Mouse (Mus musculus) bone marrow, adult 2 months (tissue): ENCODE measurements around the gene Myd88. TPM values are rescaled to one million over a fixed set of nuclear protein-coding genes. Genes with fewer than 3 reads are reported as not detected.
"Not testable (repeated sequence)": the region's sequence is repeated elsewhere in the genome, so short reads cannot be mapped to it uniquely, and the experiment has no call there.

Experiments
- H3K27ac ChIP-seq: fragments of 200-500 bp; 2 replicates; pipeline ENCODE4 v1.5.1; 2012; ENCODE audit warnings: low read depth, mild to moderate bottlenecking, control low read depth, inconsistent platforms, low read length; ENCODE audit not compliant: control insufficient read depth, poor library complexity, insufficient read depth
- H3K4me1 ChIP-seq: fragments of 200-500 bp; 2 replicates; pipeline ENCODE4 v1.6.1; 2011; ENCODE audit warnings: low read length; ENCODE audit not compliant: control insufficient read depth, insufficient read depth
- H3K4me3 ChIP-seq: fragments of 200-500 bp; replicated peaks from 2 replicates; pipeline ENCODE3; 2011; ENCODE audit warnings: mild to moderate bottlenecking, low read depth, low read length, control low read depth; ENCODE audit not compliant: control insufficient read depth
- CTCF ChIP-seq: fragments of 200-500 bp; IDR thresholded peaks from 2 replicates; pipeline ENCODE4 v1.5.1; 2011; ENCODE audit warnings: low read length, control low read depth; ENCODE audit not compliant: control insufficient read depth, insufficient read depth
- POLR2A ChIP-seq: fragments of 200-500 bp; IDR thresholded peaks from 2 replicates; pipeline ENCODE4 v1.6.1; 2011; ENCODE audit warnings: low read depth, mild to moderate bottlenecking, control low read depth, low read length, borderline replicate concordance; ENCODE audit not compliant: control insufficient read depth
- WGBS: fragments of 180-500 bp; shearing (Covaris S2); methylation state at CpG from one replicate; pipeline ENCODE4 v1.1.7; 2018; 5-methylcytosine and 5-hydroxymethylcytosine counted together
- polyA plus RNA-seq: library from polyadenylated mRNA; stranded (reverse); fragments of >200 nt; gene quantifications from 2 replicates; pipeline ENCODE4 v1.2.4, GENCODE M21; 2011; ENCODE audit warnings: low replicate concordance; ENCODE audit not compliant: missing spikeins, insufficient read depth, insufficient read length

The Myd88 gene
- 17.7 and 26.2 TPM in 2 replicates for polyA plus RNA-seq

GRCm38 (mm10) chr9:119340909-119341816 is at the start of gene Myd88:
TSS of gene Myd88 (minus strand) at chr9:119341411.
- peak; percentile 71; the same call in 1 of the 2 replicates for TF ChIP-seq POLR2A
- TF ChIP-seq CTCF, result no peak
- H3K4me1 ChIP-seq, result peaks cover 4% of the 10 kb centered on the region; the same call in 1 of the 2 replicates
- H3K27ac ChIP-seq, result peak within 1 kb of the TSS; percentile 93
- WGBS, result under 1% methylated on average over 68 of the region's 68 CpGs
- H3K4me3 ChIP-seq, result peak within 1 kb of the TSS; percentile 91

GRCm38 (mm10) chr9:119390214-119390613 is 49.0 kb upstream of the Myd88 start:
- H3K27ac ChIP-seq, result no peak overlapping the region
- H3K4me3 ChIP-seq, result no peak overlapping the region
- TF ChIP-seq CTCF (no peak), POLR2A (no peak)
- 83% methylated on average over 2 of the region's 2 CpGs for WGBS
- peaks cover 1% of the 10 kb centered on the region; the same call in 1 of the 2 replicates for H3K4me1 ChIP-seq

GRCm38 (mm10) chr9:119388956-119389355 is 47.7 kb upstream of the Myd88 start:
- no peak overlapping the region for H3K27ac ChIP-seq
- no peak for TF ChIP-seq POLR2A
- no peak for TF ChIP-seq CTCF
- H3K4me1 ChIP-seq, result no peaks in the 10 kb centered on the region; the same call in 1 of the 2 replicates
- WGBS, result 50% methylated on average over 5 of the region's 5 CpGs
- no peak overlapping the region for H3K4me3 ChIP-seq

GRCm38 (mm10) chr9:119382603-119383002 is 41.4 kb upstream of the Myd88 start:
- H3K4me1 ChIP-seq, result peaks cover 1% of the 10 kb centered on the region; the same call in 1 of the 2 replicates
- WGBS, result 73% methylated on average over 6 of the region's 6 CpGs
- no peak overlapping the region for H3K27ac ChIP-seq
- H3K4me3 ChIP-seq, result no peak overlapping the region
- TF ChIP-seq CTCF (no peak), POLR2A (no peak)

- Histone ChIP-seq H3K27ac (no peak overlapping the region), H3K4me1 (peaks cover 1% of the 10 kb centered on the region; the same call in 1 of the 2 replicates), H3K4me3 (no peak overlapping the region)
- no peak for TF ChIP-seq POLR2A
- TF ChIP-seq CTCF, result no peak
- 61% methylated on average over 4 of the region's 4 CpGs for WGBS
Observed at GRCm38 (mm10) chr9:119378231-119378630, 37.0 kb upstream of the Myd88 start.

GRCm38 (mm10) chr9:119375556-119375955 is 34.3 kb upstream of the Myd88 start:
- peaks cover 1% of the 10 kb centered on the region; the same call in 1 of the 2 replicates for H3K4me1 ChIP-seq
- no peak overlapping the region for H3K4me3 ChIP-seq
- no peak for TF ChIP-seq CTCF
- 76% methylated on average over 6 of the region's 6 CpGs for WGBS
- H3K27ac ChIP-seq, result no peak overlapping the region

GRCm38 (mm10) chr9:119375008-119375407 is 33.8 kb upstream of the Myd88 start:
- WGBS, result 80% methylated on average over 3 of the region's 3 CpGs
- TF ChIP-seq CTCF (no peak), POLR2A (no peak)
- H3K27ac ChIP-seq, result no peak overlapping the region
- peaks cover 1% of the 10 kb centered on the region; the same call in 1 of the 2 replicates for H3K4me1 ChIP-seq
- H3K4me3 ChIP-seq, result no peak overlapping the region

- WGBS, result 80% methylated on average over 4 of the region's 4 CpGs
- TF ChIP-seq POLR2A (no peak), CTCF (no peak)
- H3K4me3 ChIP-seq, result no peak overlapping the region
- H3K27ac ChIP-seq, result no peak overlapping the region
- no peaks in the 10 kb centered on the region; the same call in 1 of the 2 replicates for H3K4me1 ChIP-seq
Observed at GRCm38 (mm10) chr9:119371251-119371650, 30.0 kb upstream of the Myd88 start.

- H3K4me3 ChIP-seq, H3K27ac ChIP-seq, H3K4me1 ChIP-seq: not testable (repeated sequence)
- WGBS, result 76% methylated on average over 4 of the region's 4 CpGs
Observed at GRCm38 (mm10) chr9:119370770-119371169, 29.6 kb upstream of the Myd88 start.
